8 mouse cellular contexts compared by ENCODE assay signal in genomic region chr15:85635425-85635824, GRCm38 (mm10). TPM values are rescaled to one million over a fixed set of nuclear protein-coding genes. Genes with fewer than 3 reads are reported as not detected.
A peak's percentile ranks its signal among the peaks of the same experiment; 100 is the strongest.
DNase-seq lines count a peak whose midpoint lies in the region; ATAC-seq lines count a peak whose summit lies in the region.

No protein-coding gene starts in this region.

- DNase-seq in lung, postnatal 36 days: no peak
- DNase-seq in limb, embryonic 10.5 days (ENCODE audit: low spot score): no peak
- no peak for DNase-seq in adrenal gland, postnatal 14 days
- no peak for DNase-seq in gastrocnemius, adult 8-10 months (ENCODE audit: low spot score in 2 of 2)
- DNase-seq in right cerebral cortex, postnatal 14 days: no peak

- H3K4me2 ChIP-seq in lung, embryonic 15.5 days: peak overlapping the region; percentile 64
- peak overlapping the region; percentile 57 for H3K4me2 ChIP-seq in embryonic facial prominence, embryonic 12.5 days (replicated peaks)
- peak overlapping the region; percentile 61 for H3K4me2 ChIP-seq in neural tube, embryonic 13.5 days

- no peak for ATAC-seq in lung, embryonic 15.5 days (ENCODE audit: borderline replicate concordance, extremely low read depth, low FRiP score, low TSS enrichment)
- no peak for ATAC-seq in embryonic facial prominence, embryonic 12.5 days (ENCODE audit: insufficient number of reproducible peaks, insufficient read depth, low FRiP score, low TSS enrichment)
- ATAC-seq in neural tube, embryonic 13.5 days (ENCODE audit: low read depth): no peak

- no peaks in the 10 kb centered on the region for H3K9me3 ChIP-seq in lung, embryonic 15.5 days
- H3K9me3 ChIP-seq in embryonic facial prominence, embryonic 12.5 days: no peaks in the 10 kb centered on the region
- H3K9me3 ChIP-seq in limb, embryonic 10.5 days (replicated peaks): no peaks in the 10 kb centered on the region
- H3K9me3 ChIP-seq in neural tube, embryonic 13.5 days: no peaks in the 10 kb centered on the region

- H3K9ac ChIP-seq in lung, embryonic 15.5 days: no peak overlapping the region
- H3K9ac ChIP-seq in embryonic facial prominence, embryonic 12.5 days: no peak overlapping the region
- H3K9ac ChIP-seq in neural tube, embryonic 13.5 days: peak overlapping the region; percentile 74

- 90% methylated on average over 6 of the region's 6 CpGs for WGBS in lung, embryonic 15.5 days
- 94% methylated on average over 6 of the region's 6 CpGs for WGBS in embryonic facial prominence, embryonic 12.5 days
- 92% methylated on average over 6 of the region's 6 CpGs for WGBS in limb, embryonic 10.5 days
- WGBS in neural tube, embryonic 13.5 days: 94% methylated on average over 6 of the region's 6 CpGs

- no peaks in the 10 kb centered on the region for H3K27me3 ChIP-seq in lung, embryonic 15.5 days
- H3K27me3 ChIP-seq in embryonic facial prominence, embryonic 12.5 days: no peaks in the 10 kb centered on the region
- peaks cover 1% of the 10 kb centered on the region for H3K27me3 ChIP-seq in limb, embryonic 10.5 days (ENCODE audit: low read depth, poor library complexity, severe bottlenecking)
- H3K27me3 ChIP-seq in neural tube, embryonic 13.5 days: peaks cover 3% of the 10 kb centered on the region; the same call in 1 of the 2 replicates

- no peaks in the 10 kb centered on the region for H3K36me3 ChIP-seq in lung, embryonic 15.5 days
- no peaks in the 10 kb centered on the region for H3K36me3 ChIP-seq in embryonic facial prominence, embryonic 12.5 days
- no peaks in the 10 kb centered on the region for H3K36me3 ChIP-seq in limb, embryonic 10.5 days
- H3K36me3 ChIP-seq in neural tube, embryonic 13.5 days: no peaks in the 10 kb centered on the region

- peak overlapping the region; percentile 64 for H3K4me3 ChIP-seq in lung, embryonic 15.5 days
- peak overlapping the region; percentile 56 for H3K4me3 ChIP-seq in embryonic facial prominence, embryonic 12.5 days
- peak overlapping the region; percentile 67 for H3K4me3 ChIP-seq in limb, embryonic 10.5 days
- peak overlapping the region; percentile 53 for H3K4me3 ChIP-seq in neural tube, embryonic 13.5 days

- H3K27ac ChIP-seq in lung, embryonic 15.5 days: peak overlapping the region; percentile 95
- no peak overlapping the region for H3K27ac ChIP-seq in embryonic facial prominence, embryonic 12.5 days
- 0 out of 2 replicates have a peak overlapping the region, but pooled peaks have one; percentile 94 for H3K27ac ChIP-seq in limb, embryonic 10.5 days
- H3K27ac ChIP-seq in neural tube, embryonic 13.5 days (replicated peaks): peak overlapping the region; percentile 88

- H3K4me1 ChIP-seq in lung, embryonic 15.5 days: peaks cover 5% of the 10 kb centered on the region
- peaks cover 3% of the 10 kb centered on the region; the same call in 1 of the 2 replicates for H3K4me1 ChIP-seq in embryonic facial prominence, embryonic 12.5 days
- H3K4me1 ChIP-seq in limb, embryonic 10.5 days: peaks cover 17% of the 10 kb centered on the region
- H3K4me1 ChIP-seq in neural tube, embryonic 13.5 days (replicated peaks): peaks cover 23% of the 10 kb centered on the region

RNA-seq across cellular contexts. Expression of gene Wnt7b, which starts 53.2 kb away (rescaled TPM):
- 56.5 and 57.6 TPM in 2 replicates for polyA plus RNA-seq in lung, embryonic 15.5 days (2015; fragmentation: Nextera tagmentation; extraction: Ambion mirVana)
- 31.5 and 34.3 TPM in 2 replicates for polyA plus RNA-seq in embryonic facial prominence, embryonic 12.5 days (2016; fragmentation: Nextera tagmentation; extraction: Ambion mirVana)
- 10.9 and 17.1 TPM in 2 replicates for polyA plus RNA-seq in limb, embryonic 10.5 days (2016; fragmentation: Nextera tagmentation; extraction: Ambion mirVana)
- 34.2 and 37.7 TPM in 2 replicates for polyA plus RNA-seq in neural tube, embryonic 13.5 days (2015; fragmentation: Nextera tagmentation; extraction: Ambion mirVana)
- 0.30 and 0.75 TPM in 2 replicates for total RNA-seq in adrenal gland, postnatal 14 days (2021)
- under 1 TPM in 1 of 4 experiments, not detected in 3; 0.19 TPM for total RNA-seq in gastrocnemius, adult 8-10 months (2022)
